Mouse (Mus musculus): ENCODE results near the gene Slco2a1. TPM values are rescaled to one million over a fixed set of nuclear protein-coding genes. Genes with fewer than 3 reads are reported as not detected.

Gene Slco2a1
- polyA plus RNA-seq, 1 experiment from 2014 or later = 2.3 TPM

- Histone ChIP-seq H3K9me3 (no peaks in the 10 kb centered on the region), H3K27ac (replicated peaks) (no peak overlapping the region), H3K4me2 (no peak overlapping the region), H3K4me3 (no peak overlapping the region), H3K27me3 (no peaks in the 10 kb centered on the region), H3K36me3 (no peaks in the 10 kb centered on the region), H3K9ac (no peak overlapping the region), H3K4me1 (replicated peaks) (no peaks in the 10 kb centered on the region; the same call in 1 of the 2 replicates)
- no peak for ATAC-seq (ENCODE audit: low read depth)
- WGBS = 73% methylated on average over 7 of the region's 7 CpGs
Observed at GRCm38 (mm10) chr9:103053829-103054228, 65.3 kb downstream of the Slco2a1 start.

DNA sequence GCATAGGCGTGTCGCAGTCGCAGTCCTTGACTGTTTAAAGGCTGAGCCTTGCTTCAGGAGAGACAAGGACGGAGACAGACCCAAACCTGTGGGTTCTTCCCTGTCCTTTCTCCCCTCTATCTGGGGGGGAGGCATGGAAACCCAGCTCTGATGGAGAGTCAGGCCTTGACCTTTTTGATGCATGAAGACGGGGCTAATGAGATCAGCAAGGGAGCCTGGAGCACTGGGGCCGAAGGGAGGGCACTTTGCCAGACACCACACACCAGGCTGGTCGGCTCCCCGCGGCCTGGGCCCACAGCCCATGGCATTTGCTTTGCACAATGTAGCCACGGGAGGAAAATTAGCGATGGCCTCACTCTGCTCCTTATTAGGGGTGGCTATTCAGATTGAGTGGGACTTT is 66.5 kb downstream of the Slco2a1 start:
- 66% methylated on average over 11 of the region's 11 CpGs for WGBS
- H3K4me2 ChIP-seq = no peak overlapping the region
- no peaks in the 10 kb centered on the region; the same call in 1 of the 2 replicates for H3K4me1 ChIP-seq (replicated peaks)
- no peak overlapping the region for H3K27ac ChIP-seq (replicated peaks)
- H3K9ac ChIP-seq = no peak overlapping the region
- H3K9me3 ChIP-seq = no peaks in the 10 kb centered on the region
- no peaks in the 10 kb centered on the region for H3K27me3 ChIP-seq
- no peak for ATAC-seq (ENCODE audit: low read depth)
- H3K36me3 ChIP-seq = no peaks in the 10 kb centered on the region
- no peak overlapping the region for H3K4me3 ChIP-seq

- H3K9me3 ChIP-seq = no peaks in the 10 kb centered on the region
- no peak for ATAC-seq (ENCODE audit: low read depth)
- no peaks in the 10 kb centered on the region for H3K27me3 ChIP-seq
- WGBS = 90% methylated on average over 5 of the region's 5 CpGs
- no peak overlapping the region for H3K9ac ChIP-seq
- no peak overlapping the region for H3K27ac ChIP-seq (replicated peaks)
- H3K4me1 ChIP-seq (replicated peaks) = no peaks in the 10 kb centered on the region; the same call in 1 of the 2 replicates
- H3K4me2 ChIP-seq = no peak overlapping the region
- no peaks in the 10 kb centered on the region for H3K36me3 ChIP-seq
- no peak overlapping the region for H3K4me3 ChIP-seq
Observed at GRCm38 (mm10) chr9:103056164-103056563, 67.7 kb downstream of the Slco2a1 start.

- WGBS = 83% methylated on average over 2 of the region's 2 CpGs
- no peaks in the 10 kb centered on the region for H3K27me3 ChIP-seq
- ATAC-seq (ENCODE audit: low read depth) = no peak
- no peaks in the 10 kb centered on the region for H3K9me3 ChIP-seq
- no peak overlapping the region for H3K27ac ChIP-seq (replicated peaks)
- H3K9ac ChIP-seq = no peak overlapping the region
- no peak overlapping the region for H3K4me2 ChIP-seq
- H3K4me3 ChIP-seq = no peak overlapping the region
- H3K4me1 ChIP-seq (replicated peaks) = no peaks in the 10 kb centered on the region
- no peaks in the 10 kb centered on the region for H3K36me3 ChIP-seq
Observed at GRCm38 (mm10) chr9:103060551-103060950, 72.0 kb downstream of the Slco2a1 start.

DNA sequence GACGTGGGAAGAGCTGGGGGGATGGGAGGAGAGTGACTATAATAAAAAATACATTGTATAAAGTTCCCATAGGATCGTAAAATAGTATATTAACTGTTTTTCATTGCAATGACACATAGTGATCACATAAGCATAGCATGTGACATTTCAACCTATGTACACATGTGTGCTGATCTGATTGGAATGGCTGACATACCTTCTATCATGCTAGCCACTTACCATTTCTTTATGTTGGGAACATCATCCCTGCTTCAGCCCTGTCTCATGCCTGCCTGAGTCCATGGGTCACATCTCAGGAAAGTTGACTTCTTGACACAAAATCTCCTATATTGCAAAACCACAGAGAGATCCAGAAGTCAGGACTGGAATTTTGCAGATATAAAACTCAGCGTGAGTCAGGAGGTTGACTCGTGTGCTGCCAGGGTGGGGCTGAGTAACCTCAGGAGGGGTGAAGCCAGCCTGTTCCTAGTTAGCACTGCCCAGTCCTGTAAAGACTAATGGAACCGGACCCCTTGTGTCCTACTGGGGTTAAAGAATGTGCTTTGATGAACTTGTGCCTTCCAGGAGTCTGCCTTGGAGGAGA is 73.0 kb downstream of the Slco2a1 start:
- Histone ChIP-seq H3K27ac (replicated peaks) (no peak overlapping the region), H3K4me1 (replicated peaks) (no peaks in the 10 kb centered on the region), H3K36me3 (no peaks in the 10 kb centered on the region), H3K9me3 (no peaks in the 10 kb centered on the region), H3K9ac (no peak overlapping the region), H3K27me3 (no peaks in the 10 kb centered on the region), H3K4me3 (no peak overlapping the region), H3K4me2 (no peak overlapping the region)
- no peak for ATAC-seq (ENCODE audit: low read depth)
- WGBS = 79% methylated on average over 5 of the region's 5 CpGs

DNA sequence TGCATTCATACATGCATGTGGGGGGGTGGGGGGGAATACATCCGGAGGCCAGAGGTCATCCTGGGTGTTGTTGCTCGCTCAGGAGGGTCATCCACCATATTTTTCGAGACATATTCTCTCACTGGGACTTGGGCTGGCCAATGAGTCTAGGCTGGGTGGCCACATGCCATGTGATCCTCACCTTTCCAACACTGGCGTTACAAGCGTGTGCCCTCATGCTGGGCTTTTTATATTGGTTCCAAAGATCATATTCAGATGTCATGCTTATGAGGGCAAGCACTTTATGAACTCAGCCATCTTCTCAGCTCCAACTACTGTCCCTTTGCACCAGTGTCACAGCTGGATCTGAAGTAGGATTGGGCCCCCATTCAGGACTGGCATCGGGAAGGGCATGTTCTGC is 75.1 kb downstream of the Slco2a1 start:
- H3K9ac ChIP-seq = no peak overlapping the region
- H3K4me3 ChIP-seq = no peak overlapping the region
- H3K4me2 ChIP-seq = no peak overlapping the region
- H3K27ac ChIP-seq (replicated peaks) = no peak overlapping the region
- ATAC-seq (ENCODE audit: low read depth) = no peak
- H3K4me1 ChIP-seq (replicated peaks) = no peaks in the 10 kb centered on the region
- no peaks in the 10 kb centered on the region for H3K36me3 ChIP-seq
- WGBS = 95% methylated on average over 6 of the region's 6 CpGs
- no peaks in the 10 kb centered on the region for H3K9me3 ChIP-seq
- H3K27me3 ChIP-seq = no peaks in the 10 kb centered on the region

DNA sequence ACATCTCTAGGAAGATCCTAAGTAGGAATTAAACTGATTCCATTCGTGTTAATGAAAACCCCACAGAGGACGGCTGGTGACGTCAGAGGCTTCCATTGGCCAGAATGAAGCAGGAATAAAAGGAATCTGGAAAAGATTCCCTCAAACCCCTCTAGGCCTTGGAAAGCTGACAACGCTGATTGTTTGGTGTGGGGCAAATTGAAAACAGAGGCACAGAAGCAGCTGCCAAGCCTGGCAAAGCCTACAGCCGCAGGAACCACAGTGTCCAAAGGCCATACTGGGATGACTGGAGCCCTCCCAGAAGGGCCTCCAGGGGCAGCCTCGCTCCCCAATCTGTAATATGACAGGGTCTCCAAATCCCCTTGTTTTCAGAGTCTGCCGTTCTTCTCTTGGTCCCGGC is 78.3 kb downstream of the Slco2a1 start:
- H3K27ac ChIP-seq (replicated peaks) = no peak overlapping the region
- H3K36me3 ChIP-seq = no peaks in the 10 kb centered on the region
- no peak overlapping the region for H3K4me3 ChIP-seq
- H3K4me1 ChIP-seq (replicated peaks) = no peaks in the 10 kb centered on the region
- 89% methylated on average over 8 of the region's 8 CpGs for WGBS
- H3K9ac ChIP-seq = no peak overlapping the region
- no peak overlapping the region for H3K4me2 ChIP-seq
- H3K27me3 ChIP-seq = no peaks in the 10 kb centered on the region
- ATAC-seq (ENCODE audit: low read depth) = no peak
- H3K9me3 ChIP-seq = no peaks in the 10 kb centered on the region

DNA sequence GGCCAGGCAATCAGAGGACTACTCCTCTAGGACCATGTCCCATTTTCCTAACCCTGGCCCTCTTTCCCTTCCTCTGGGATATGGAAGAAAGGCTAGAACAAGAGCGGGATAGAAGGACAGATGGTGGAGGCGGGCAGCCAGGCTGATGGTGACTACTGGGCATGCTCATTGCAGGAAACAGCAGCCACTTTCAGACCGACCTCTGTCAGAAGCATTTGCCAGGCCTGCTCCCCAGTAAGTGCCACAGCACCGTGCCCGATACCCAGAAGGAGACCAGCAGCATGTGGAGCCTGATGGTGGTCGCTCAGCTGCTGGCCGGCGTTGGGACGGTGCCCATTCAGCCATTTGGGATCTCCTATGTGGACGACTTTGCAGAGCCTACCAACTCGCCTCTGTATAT is 79.1 kb downstream of the Slco2a1 start:
- H3K4me1 ChIP-seq (replicated peaks) = no peaks in the 10 kb centered on the region
- no peak overlapping the region for H3K9ac ChIP-seq
- H3K27ac ChIP-seq (replicated peaks) = no peak overlapping the region
- no peaks in the 10 kb centered on the region for H3K36me3 ChIP-seq
- no peaks in the 10 kb centered on the region for H3K9me3 ChIP-seq
- H3K4me3 ChIP-seq = no peak overlapping the region
- no peak overlapping the region for H3K4me2 ChIP-seq
- no peaks in the 10 kb centered on the region for H3K27me3 ChIP-seq
- no peak for ATAC-seq (ENCODE audit: low read depth)
- WGBS = 90% methylated on average over 11 of the region's 11 CpGs

DNA sequence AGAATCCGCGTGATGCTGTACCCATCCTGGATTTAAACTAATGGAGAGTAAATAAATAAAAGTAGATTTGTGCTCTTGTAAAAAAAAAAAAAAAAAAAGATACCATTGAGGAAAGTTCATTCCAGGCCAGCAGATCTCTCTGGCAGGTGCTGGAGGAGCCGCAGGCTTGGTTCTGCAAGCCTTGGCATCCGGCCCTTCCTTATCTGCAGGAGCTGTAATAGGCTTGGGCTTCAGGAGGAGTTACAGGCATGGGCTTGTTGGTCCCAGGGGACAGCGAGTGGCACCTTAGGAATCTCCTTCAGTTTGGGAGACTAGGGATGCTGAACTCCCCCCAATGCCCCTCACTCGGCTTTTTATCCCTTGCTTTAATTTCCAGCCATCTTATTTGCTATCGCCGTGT is 80.3 kb downstream of the Slco2a1 start:
- no peak overlapping the region for H3K27ac ChIP-seq (replicated peaks)
- WGBS = 94% methylated on average over 8 of the region's 8 CpGs
- no peaks in the 10 kb centered on the region for H3K27me3 ChIP-seq
- no peaks in the 10 kb centered on the region for H3K9me3 ChIP-seq
- H3K4me1 ChIP-seq (replicated peaks) = no peaks in the 10 kb centered on the region
- H3K4me2 ChIP-seq = no peak overlapping the region
- H3K9ac ChIP-seq = no peak overlapping the region
- H3K4me3 ChIP-seq = no peak overlapping the region
- no peak for ATAC-seq (ENCODE audit: low read depth)
- H3K36me3 ChIP-seq = no peaks in the 10 kb centered on the region

GRCm38 (mm10) chr9:103071541-103072203 is 83.2 kb downstream of the Slco2a1 start:
- Histone ChIP-seq H3K4me2 (no peak overlapping the region), H3K9me3 (peaks cover 3% of the 10 kb centered on the region; the same call in 1 of the 2 replicates), H3K4me1 (replicated peaks) (no peaks in the 10 kb centered on the region), H3K27me3 (no peaks in the 10 kb centered on the region), H3K9ac (no peak overlapping the region), H3K4me3 (no peak overlapping the region), H3K36me3 (no peaks in the 10 kb centered on the region), H3K27ac (replicated peaks) (no peak overlapping the region)
- WGBS = 81% methylated on average over 7 of the region's 7 CpGs
- ATAC-seq (ENCODE audit: low read depth) = no peak

DNA sequence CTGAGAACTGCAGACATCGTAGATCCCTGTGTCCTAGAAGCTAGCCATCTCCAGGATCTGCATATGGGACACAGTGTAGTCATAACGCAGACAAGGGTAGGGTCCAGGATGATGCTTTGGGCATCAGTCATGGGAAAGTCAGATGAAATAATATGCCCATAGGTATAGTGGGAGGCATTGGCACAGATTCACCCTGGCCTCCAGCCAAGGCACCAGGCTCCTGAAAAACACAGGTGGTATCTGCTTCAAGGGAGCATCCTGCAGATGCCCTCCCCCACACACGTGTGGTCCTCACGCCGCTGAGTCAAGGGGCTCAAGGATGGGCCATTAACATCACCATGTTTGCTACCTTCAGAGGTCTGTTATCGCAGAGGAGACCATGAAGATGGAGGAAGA is 83.7 kb downstream of the Slco2a1 start:
- Histone ChIP-seq H3K9ac (no peak overlapping the region), H3K4me3 (no peak overlapping the region), H3K27ac (replicated peaks) (no peak overlapping the region), H3K36me3 (no peaks in the 10 kb centered on the region), H3K4me2 (no peak overlapping the region), H3K4me1 (replicated peaks) (no peaks in the 10 kb centered on the region), H3K9me3 (peaks cover 3% of the 10 kb centered on the region; the same call in 1 of the 2 replicates), H3K27me3 (no peaks in the 10 kb centered on the region)
- 87% methylated on average over 6 of the region's 6 CpGs for WGBS
- ATAC-seq (ENCODE audit: low read depth) = no peak

GRCm38 (mm10) chr9:103072926-103073515 is 84.5 kb downstream of the Slco2a1 start:
- WGBS = 91% methylated on average over 11 of the region's 11 CpGs
- no peak for ATAC-seq (ENCODE audit: low read depth)
- Histone ChIP-seq H3K4me2 (no peak overlapping the region), H3K27ac (replicated peaks) (no peak overlapping the region), H3K9ac (no peak overlapping the region), H3K4me1 (replicated peaks) (no peaks in the 10 kb centered on the region), H3K4me3 (no peak overlapping the region), H3K36me3 (no peaks in the 10 kb centered on the region), H3K27me3 (no peaks in the 10 kb centered on the region), H3K9me3 (peaks cover 3% of the 10 kb centered on the region; the same call in 1 of the 2 replicates)
